In the genomic region with DNA sequence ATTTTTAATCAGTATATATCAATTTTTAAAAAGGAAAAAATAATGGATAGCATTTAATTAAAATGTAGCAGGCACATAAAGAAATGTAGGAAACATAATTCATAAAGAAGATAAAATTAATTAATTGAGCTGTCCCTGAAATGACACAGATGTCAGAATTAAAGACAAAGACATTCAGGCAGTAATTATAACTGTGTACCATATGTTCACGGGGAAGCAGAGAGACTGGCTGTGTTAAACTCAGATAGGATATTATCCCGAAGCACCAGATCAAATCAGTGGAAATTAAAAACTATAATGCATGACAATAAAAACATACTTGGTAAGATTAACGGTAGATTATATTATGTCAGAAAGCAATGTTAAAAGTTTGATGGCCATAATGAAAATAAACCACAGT, we compare ENCODE assay signal across 34 mouse cellular contexts. TPM values are rescaled to one million over a fixed set of nuclear protein-coding genes. Genes with fewer than 3 reads are reported as not detected.
"Had no signal": no experiment of that assay in that cellular context is flagged by ENCODE, and none has a peak within 500 bp of the region (broad histone marks: within the 10 kb centered on the region; RNA-seq: fewer than 3 reads in every experiment).

No protein-coding gene starts in this region.

- ATAC-seq: liver, embryonic 12.5 days; liver, postnatal 0 days; lung, postnatal 0 days; midbrain, embryonic 13.5 days; midbrain, embryonic 15.5 days; midbrain, embryonic 16.5 days had no signal

- H3K36me3 ChIP-seq: limb, embryonic 10.5 days; limb, embryonic 12.5 days; limb, embryonic 13.5 days; limb, embryonic 15.5 days; liver, embryonic 12.5 days; liver, embryonic 13.5 days; liver, embryonic 15.5 days; lung, embryonic 15.5 days; midbrain, embryonic 10.5 days; midbrain, embryonic 12.5 days; midbrain, embryonic 13.5 days; midbrain, embryonic 15.5 days had no signal

- H3K4me2 ChIP-seq: limb, embryonic 12.5 days; limb, embryonic 13.5 days; limb, embryonic 15.5 days; liver, embryonic 11.5 days; liver, embryonic 12.5 days; liver, embryonic 13.5 days; liver, embryonic 15.5 days; lung, embryonic 14.5 days; lung, embryonic 15.5 days; midbrain, embryonic 11.5 days; midbrain, embryonic 12.5 days; midbrain, embryonic 13.5 days; midbrain, embryonic 15.5 days had no signal

- H3K4me3 ChIP-seq: limb, embryonic 10.5 days; limb, embryonic 12.5 days; limb, embryonic 13.5 days; limb, embryonic 15.5 days; liver, embryonic 12.5 days; liver, embryonic 13.5 days; liver, embryonic 15.5 days; lung, embryonic 15.5 days; megakaryocyte, embryonic 14.5 days; midbrain, embryonic 10.5 days; midbrain, embryonic 12.5 days; midbrain, embryonic 13.5 days; midbrain, embryonic 15.5 days; myocyte had no signal

- DNase-seq: left cerebral cortex, postnatal 4 days; liver; liver, embryonic 13.5 days; liver, postnatal 0 days; lung, adult 18-20 months; lung, adult 2 months; lung, embryonic 14.5 days; lung, postnatal 10 days; lung, postnatal 14 days; lung, postnatal 36 days; lung, postnatal 4 days; midbrain, embryonic 14.5 days had no signal

- H3K9me3 ChIP-seq: limb, embryonic 10.5 days; limb, embryonic 12.5 days; limb, embryonic 13.5 days; limb, embryonic 15.5 days; liver, embryonic 12.5 days; liver, embryonic 13.5 days; liver, embryonic 15.5 days; lung, embryonic 15.5 days; megakaryocyte, embryonic 14.5 days; midbrain, embryonic 10.5 days; midbrain, embryonic 12.5 days; midbrain, embryonic 13.5 days; midbrain, embryonic 15.5 days had no signal

- H3K9ac ChIP-seq: limb, embryonic 12.5 days; limb, embryonic 13.5 days; limb, embryonic 15.5 days; liver, embryonic 12.5 days; liver, embryonic 13.5 days; liver, embryonic 14.5 days; liver, embryonic 15.5 days; liver, postnatal 0 days; lung, embryonic 14.5 days; lung, embryonic 15.5 days; midbrain, embryonic 12.5 days; midbrain, embryonic 13.5 days; midbrain, embryonic 15.5 days had no signal

- H3K27ac ChIP-seq: limb, embryonic 10.5 days; limb, embryonic 12.5 days; limb, embryonic 13.5 days; limb, embryonic 15.5 days; liver, embryonic 12.5 days; liver, embryonic 13.5 days; liver, embryonic 14.5 days; liver, embryonic 15.5 days; lung, embryonic 15.5 days; macrophage; midbrain, embryonic 10.5 days; midbrain, embryonic 12.5 days; midbrain, embryonic 13.5 days; midbrain, embryonic 15.5 days had no signal

- H3K27me3 ChIP-seq: limb, embryonic 12.5 days; limb, embryonic 13.5 days; limb, embryonic 15.5 days; liver, embryonic 12.5 days; liver, embryonic 13.5 days; liver, embryonic 15.5 days; lung, embryonic 15.5 days; megakaryocyte, embryonic 14.5 days; midbrain, embryonic 12.5 days; midbrain, embryonic 13.5 days; midbrain, embryonic 15.5 days had no signal

- H3K4me1 ChIP-seq: limb, embryonic 10.5 days; limb, embryonic 12.5 days; limb, embryonic 13.5 days; limb, embryonic 15.5 days; liver, embryonic 12.5 days; liver, embryonic 13.5 days; liver, embryonic 15.5 days; lung, embryonic 15.5 days; midbrain, embryonic 10.5 days; midbrain, embryonic 12.5 days; midbrain, embryonic 13.5 days; midbrain, embryonic 15.5 days had no signal

RNA-seq across cellular contexts. Expression of a gene that starts 47.5 kb away (rescaled TPM):
- polyA plus RNA-seq: limb, embryonic 10.5 days; limb, embryonic 11.5 days; limb, embryonic 12.5 days; limb, embryonic 13.5 days; limb, embryonic 15.5 days; liver, embryonic 12.5 days; liver, embryonic 13.5 days; lung, embryonic 14.5 days; lung, embryonic 15.5 days; lung, embryonic 16.5 days; lung, postnatal 0 days; macrophage; midbrain, embryonic 10.5 days; midbrain, embryonic 11.5 days; midbrain, embryonic 12.5 days; midbrain, embryonic 13.5 days; midbrain, embryonic 14.5 days; midbrain, embryonic 15.5 days; midbrain, embryonic 16.5 days; midbrain, postnatal 0 days had no signal
